Mouse (Mus musculus) c-Kit-positive CD71-positive TER-119-positive erythroid progenitor cells, embryonic 14.5 days (primary cell): ENCODE measurements around the gene Gm5346.
"Not testable (repeated sequence)": the region's sequence is repeated elsewhere in the genome, so short reads cannot be mapped to it uniquely, and the experiment has no call there.

Experiments
- DNase-seq: peaks from one replicate; pipeline ENCODE4 v3.0.0-alpha.2; 2013; ENCODE audit warnings: low spot score

The Gm5346 gene

GRCm38 (mm10) chr8:43627176-43627575 is at the start of gene Gm5346:
Gene Gm5346, minus strand, starts transcription at chr8:43627276.
- DNase-seq = no peak

- no peak for DNase-seq
These were observed 11.0 kb downstream of the Gm5346 start for GRCm38 (mm10) chr8:43616046-43616445.

DNA sequence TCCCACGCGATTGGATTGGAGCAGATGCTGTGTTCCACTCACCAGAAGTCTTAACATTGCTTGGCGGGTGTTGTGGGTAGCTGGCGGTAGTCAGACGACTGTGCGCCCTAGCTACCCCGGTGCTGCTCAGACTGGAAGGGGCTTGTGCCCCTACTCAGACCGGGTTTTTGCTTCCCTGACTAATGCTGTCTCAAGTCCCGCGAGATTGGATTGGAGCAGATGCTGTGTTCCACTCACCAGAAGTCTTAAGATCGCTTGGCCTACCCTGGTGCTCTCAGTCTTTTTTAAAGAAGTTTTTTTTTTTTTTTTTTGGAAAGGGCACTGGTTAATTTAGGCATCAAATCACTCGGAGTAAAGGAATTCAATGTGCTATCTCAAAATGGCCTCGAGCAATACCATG is 23.4 kb downstream of the Gm5346 start:
- DNase-seq = not testable (repeated sequence)

DNA sequence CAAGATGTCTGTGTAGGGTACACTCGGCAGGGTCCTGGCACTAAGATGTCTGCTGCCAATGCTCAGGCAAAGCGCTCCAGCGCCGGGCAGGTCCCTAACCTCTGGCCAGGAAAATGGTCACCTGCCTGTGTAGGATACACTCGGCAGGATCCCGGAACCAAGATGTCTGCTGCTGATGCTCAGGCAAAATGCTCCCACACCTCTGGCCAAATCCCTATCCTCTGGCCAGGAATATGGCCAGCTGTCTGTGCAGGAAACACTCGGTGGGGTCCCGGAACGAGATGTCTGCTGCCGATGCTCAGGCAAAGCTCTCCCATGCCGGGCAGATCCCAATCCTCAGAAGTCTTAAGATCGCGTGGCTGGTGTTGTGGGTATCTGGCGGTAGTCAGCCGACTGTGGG is 23.9 kb downstream of the Gm5346 start:
- DNase-seq = not testable (repeated sequence)

GRCm38 (mm10) chr8:43576607-43577006 is 50.5 kb downstream of the Gm5346 start, which contains the start of gene Adam26a:
Gene Adam26a, minus strand, starts transcription at chr8:43576707.
- DNase-seq = not testable (repeated sequence)
